Mouse (Mus musculus) adrenal gland, adult 18-20 months (tissue): ENCODE measurements at regions not wholly inside any gene's neighbourhood (a gene's known extent, or its start where the extent isn't known, plus 50 kb on each side); places are given as distances from the start of the nearest gene placed in this dataset.

ENCODE experiments used
- DNase-seq, 2 experiments: peaks; one replicate each; pipeline ENCODE4 v3.0.0; 2021 to 2022; ENCODE audit warnings: low spot score in 2 of 2

DNA sequence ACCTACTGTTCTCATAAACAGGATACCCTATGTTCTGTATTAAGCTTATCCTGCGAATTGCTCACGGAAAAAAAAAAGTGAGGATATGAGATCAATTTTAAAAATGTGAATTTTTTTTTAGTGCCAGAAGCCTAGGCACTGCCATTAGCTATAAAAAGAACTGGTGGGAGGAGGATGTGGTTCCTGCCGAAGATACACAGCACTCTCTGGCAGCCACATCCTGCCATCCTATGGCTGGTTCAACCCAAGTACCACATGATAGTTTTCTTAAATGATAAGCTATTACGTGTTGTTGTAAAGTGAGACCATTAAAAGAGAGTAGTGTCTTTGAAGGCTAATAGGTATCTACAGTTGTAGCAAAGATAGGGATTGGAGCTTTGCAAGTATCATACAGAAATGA lies 58.2 kb upstream of the Ppp3ca start:
- DNase-seq, result no peak

DNA sequence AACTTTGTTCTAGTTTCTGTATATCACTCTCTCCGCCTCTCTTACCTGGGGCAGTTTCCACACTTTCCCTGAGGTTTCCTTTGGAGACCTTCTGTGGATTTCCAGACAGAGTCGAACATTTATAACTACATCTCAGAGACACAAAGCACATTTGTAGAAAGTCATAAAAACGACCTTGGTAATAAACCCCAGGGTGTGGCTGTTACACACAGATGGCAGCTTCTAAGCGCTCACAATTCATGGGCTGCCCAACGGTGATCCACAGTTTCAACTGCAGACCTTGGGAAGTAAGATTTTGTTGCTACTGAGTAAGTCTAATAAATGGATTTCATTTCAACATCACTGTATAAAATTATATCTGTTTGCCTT lies 59.4 kb upstream of the Ppp3ca start:
- no peak for DNase-seq

DNA sequence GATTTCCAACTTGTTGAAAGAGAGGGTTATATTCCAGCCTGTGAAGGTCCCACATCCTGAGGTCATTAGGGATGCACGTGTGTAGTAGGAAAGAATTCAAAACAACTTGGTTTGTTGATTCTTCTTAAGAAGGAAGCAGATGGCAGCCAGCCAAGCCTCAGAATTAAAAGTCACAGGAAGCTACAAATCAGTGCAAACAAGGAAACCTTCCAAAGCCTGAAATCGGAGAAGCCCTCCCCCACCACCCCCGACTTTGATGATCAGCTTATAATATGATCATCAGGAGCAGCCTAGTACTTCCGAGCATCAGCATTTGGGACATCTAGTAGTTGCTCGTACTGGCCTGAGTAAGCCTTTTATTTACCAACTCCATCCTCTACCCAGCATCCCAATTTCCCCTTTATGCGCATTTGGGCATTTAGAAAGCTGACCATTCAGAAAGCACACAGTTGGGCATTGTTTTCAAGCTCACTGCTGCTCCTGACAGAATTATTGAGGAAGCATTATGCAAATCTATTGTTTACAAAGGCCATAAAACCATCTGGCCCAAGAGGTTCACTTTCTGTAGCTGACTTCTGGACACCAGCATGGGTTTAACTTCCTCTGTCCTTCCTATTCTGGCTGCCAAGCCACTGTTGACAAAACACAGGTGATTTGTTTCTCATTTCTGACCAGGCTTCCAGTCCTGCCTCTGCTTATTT lies 59.9 kb upstream of the Ppp3ca start:
- peak; percentile 5 to 31 for DNase-seq

DNA sequence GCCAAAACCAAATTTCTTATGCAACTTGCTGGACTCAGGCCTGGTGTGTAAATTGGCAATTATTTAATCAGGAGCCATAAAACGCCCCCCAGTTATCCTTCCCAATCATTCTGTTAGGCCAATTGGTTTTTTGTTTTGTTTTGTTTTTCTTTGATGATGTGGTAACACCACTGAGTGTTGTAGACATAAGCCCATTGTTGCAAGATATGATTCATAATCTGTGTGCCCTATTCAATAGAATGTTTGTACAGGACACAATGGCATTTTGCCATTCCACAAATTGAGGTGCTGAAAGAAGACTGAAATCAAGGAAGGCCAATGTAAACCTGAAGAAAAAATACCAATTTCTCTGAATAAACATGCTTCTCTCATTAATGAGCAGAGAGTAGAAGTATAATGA lies 68.2 kb upstream of the Ppp3ca start:
- no peak for DNase-seq

DNA sequence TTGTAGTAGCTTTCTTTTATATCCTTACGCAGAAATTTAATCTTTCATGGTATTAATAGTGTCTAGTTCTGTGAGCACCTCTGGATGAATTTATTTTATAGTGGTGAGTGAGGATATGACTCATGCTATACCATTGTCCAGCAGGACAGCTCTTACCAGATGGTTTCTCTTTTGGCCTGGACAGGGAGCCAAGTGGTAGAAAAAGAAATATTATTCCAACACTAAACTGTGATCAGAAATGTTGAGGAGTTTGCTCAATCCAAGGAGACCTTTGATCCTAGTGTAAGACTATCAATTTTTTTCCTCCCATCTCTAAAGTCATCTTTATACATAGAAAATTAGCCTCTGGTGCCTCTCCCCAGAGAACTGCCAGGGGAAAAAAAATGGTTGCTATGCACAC lies 86.0 kb upstream of the Ppp3ca start:
- DNase-seq, result no peak

DNA sequence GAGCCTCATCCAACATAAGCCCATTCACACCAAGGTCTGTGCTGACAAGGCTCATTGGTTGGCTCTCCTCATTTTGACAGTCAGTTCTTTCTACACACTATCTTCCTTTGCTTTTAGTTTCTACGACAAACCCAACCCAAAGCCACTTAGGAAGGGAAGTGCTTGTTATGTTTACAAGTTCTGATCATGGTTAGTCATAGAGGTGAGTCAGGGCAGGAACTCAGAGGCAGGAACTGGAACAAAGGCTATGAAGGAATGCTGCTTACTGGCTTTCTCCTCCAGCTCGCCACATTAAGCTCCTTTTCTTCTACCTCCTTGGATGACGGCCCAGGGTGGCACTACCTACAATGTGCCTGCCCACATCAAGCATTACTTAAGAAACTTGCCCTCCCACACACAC lies 91.9 kb upstream of the Ppp3ca start:
- no peak for DNase-seq

DNA sequence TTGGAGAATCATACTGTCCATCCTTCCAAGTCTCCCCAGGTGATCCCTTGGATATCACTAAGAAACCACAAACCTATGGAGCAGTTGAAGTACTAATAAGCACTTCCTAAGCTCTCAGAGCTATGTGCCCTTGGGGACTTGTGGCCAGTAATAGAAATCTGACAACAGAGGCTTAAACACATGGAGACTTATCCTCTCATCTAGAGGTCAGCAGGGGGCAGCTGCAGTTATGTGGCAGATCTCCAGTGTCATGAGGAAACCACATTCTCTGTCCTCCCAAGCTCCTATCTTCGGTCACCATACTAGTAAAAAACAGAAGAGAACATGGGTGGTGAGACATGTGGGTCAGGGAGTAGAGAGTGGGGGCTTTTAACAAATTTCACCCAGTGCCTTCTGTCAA lies 99.4 kb upstream of the Ppp3ca start:
- no peak for DNase-seq

DNA sequence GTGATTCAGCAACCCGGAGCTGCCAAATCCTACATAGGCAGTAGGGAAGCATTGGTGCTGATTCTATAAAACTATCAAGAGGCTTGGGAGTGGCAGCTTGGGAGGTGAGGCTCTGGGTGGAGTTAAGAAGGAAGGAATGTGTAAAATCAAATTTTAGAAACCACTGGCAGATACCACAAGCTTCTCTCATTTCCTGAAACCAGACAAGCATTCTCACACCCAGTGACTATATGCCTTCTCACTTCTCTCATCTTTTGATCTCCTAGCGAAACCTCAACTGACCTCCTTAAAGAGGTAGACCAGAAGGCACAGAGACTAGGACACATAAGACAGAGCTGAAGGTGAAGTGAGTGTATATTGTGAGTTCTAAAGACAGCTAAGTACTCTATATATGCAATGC lies 113.4 kb upstream of the Ppp3ca start:
- no peak for DNase-seq

DNA sequence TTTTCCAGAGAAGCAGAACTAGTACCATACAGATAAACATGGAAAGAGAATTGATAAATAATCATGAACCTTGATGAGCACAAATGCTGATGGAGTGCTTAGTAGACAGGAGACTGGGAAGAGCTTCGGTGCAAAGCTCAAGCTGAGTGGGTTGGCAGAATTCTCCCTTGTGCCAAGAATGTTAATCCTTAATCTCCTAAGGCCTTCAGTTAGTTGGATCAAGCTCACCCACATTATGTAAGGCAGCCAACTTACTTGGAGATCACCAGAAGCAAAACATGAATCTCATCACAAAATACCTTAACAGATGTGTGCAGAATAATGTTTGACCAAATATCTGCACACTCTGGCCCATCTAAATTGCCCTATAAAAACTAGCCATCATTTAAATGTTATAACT lies 120.5 kb upstream of the Ppp3ca start:
- no peak for DNase-seq

DNA sequence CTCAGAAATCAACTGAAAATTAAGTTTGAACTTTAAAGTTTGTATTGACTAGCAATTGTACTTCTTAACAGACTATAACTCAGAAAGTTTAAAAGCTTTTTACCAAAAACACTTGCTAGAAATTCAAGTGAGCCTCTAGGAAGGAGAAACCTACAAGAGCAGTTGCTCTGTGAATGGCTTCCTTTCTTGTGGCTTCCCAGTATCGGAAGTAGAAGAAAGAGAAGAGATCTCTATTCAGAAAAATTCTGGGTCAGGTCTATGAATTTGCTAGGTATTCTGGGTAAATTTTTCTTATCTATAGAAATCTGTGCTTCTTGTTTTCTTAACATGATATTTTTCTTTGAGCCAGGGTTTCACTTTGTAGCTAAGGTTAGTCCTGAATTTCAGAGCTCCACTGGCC lies 138.3 kb upstream of the Ppp3ca start:
- no peak for DNase-seq

DNA sequence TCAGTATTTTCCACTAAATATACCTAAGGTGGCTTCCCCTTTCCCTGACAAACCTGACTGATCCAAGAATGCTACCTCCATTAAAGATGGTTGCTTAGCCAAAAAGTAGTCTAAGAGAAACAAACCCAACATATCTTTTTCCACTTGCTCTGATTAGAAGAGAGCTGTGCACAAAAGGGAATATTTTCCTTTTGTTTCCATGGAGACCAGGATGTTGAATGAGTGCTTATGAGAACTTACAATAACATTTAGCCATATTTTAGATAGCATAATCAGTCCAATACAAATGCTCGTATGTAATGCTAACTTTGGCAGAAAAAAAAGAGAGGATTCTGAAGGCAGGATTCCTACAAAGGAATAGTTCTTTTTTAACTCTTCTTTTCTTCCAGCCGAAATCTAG lies 161.3 kb upstream of the Ppp3ca start:
- DNase-seq, result no peak

DNA sequence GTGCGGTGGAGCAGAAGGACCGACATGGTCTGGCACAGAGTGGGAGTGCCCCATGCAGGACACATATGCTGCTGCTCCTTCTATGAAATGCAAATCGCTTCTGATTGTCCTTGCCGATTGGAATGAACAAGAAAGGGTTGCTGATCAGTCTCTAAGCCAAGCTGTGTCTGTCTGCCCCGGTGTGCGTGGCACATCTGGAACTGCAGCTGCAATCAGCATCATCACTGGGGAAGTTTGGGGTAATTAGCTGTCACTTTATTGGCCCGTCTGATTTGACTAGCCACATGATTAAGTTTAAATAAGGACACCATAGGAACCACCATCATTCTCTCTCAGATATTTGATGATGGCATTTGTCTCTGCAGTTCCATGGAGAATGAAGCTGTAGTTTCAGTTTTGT lies 162.9 kb upstream of the Ppp3ca start:
- no peak for DNase-seq

DNA sequence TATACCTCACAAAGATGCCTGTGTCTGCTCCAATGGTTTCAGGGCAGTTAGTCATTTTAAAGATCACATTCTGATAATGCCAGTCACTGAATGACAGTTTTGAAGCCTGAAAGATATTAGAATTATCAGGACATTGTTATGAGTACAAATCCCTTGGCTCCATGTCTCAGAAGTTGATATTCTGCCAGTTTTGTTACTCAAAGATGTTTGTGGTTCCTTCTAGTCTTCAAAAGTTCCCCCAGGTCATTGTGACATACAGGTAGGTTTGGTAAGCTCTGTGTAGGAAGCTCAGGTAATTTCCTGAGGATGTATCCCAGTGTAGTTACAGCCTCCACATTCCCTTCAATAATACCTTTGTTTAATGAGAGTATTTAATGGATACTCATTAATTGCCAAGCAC lies 169.0 kb upstream of the Bank1 start:
- no peak for DNase-seq

DNA sequence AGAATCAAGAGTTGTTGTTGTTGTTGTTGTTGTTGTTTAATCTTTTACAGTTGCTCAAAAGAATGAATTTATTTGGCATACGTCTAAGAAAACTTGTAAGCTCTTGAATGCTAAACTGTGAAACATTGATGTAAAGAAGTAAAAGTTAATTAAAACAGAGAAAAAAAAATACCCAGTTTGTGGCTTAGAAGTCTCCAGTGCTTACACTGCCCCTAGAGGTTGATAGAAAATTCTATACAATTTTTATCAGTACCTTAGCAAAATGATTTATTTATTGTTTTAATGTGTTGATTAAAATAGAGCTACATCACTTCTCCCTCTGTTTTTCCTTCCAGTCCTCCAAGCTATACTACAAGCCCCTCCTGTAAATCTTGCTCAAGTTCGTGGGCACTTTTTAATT lies 165.8 kb upstream of the Bank1 start:
- no peak for DNase-seq

DNA sequence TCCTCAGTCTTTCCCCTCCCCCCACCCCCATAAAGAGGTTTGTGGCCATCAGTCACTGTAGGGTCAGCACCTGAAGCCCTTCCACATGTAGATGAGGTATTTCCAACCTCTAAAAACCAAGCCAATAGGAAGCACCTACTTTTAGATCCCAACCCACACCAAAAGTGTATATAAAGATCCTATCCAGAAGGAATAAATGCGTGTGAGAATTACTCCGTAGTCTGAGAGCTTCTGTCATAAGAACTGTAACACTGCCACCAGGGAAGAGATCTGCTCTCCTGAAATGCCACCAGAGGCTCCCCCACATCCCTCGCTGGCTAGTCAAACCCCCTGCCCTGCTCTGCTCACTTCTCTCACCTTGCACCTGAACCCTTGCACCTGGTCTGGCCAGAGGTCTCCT lies 145.8 kb upstream of the Bank1 start:
- no peak for DNase-seq

DNA sequence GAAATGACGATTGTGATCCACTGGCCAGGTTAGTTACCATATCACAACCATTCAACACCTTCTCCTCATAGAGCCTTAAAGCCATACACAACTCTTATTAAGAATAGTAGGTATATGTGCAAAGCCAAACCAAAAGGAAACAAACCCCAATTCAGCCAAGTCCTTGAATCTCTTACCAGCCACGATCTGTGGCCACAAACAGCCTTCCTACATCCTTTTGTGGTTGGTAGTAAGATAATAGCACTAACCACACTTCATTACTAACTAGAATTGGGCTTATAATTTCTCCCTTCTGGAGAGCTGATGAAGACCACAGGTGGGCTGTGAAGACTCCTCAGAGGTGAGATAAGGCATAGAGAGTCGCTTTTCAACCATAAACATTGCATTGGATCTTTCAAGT lies 136.9 kb upstream of the Bank1 start:
- DNase-seq, result no peak

DNA sequence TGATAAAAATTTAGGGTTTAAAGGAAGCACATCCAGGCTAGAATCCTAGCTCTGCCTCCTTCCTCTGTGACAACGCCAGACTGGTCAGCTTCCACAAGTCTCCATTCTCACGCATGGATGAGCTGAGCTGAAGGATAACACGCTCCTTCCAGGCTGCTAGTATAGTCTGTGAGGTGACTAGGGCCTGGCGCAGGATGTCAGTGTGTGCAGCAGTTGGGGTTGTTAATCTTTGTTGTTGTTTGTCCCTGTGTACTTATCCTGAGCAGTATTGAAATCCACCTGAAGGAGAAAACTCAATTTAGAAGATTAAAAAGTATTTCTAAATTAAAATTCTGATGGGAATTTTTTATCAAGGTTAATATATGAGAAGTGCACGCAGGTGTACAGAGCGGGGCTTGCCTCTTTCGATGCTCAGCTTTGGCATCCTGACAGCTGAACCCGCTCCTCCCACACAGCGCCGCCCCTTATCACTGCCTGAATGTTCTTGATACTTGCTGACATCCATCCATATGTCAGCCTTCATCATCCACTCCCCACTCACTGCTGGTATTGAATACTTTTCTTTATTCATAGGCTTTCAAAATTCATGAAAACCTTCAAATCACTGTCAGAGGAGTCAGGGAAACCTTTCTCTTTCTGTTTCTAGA lies 130.7 kb upstream of the Bank1 start:
- DNase-seq, result no peak

DNA sequence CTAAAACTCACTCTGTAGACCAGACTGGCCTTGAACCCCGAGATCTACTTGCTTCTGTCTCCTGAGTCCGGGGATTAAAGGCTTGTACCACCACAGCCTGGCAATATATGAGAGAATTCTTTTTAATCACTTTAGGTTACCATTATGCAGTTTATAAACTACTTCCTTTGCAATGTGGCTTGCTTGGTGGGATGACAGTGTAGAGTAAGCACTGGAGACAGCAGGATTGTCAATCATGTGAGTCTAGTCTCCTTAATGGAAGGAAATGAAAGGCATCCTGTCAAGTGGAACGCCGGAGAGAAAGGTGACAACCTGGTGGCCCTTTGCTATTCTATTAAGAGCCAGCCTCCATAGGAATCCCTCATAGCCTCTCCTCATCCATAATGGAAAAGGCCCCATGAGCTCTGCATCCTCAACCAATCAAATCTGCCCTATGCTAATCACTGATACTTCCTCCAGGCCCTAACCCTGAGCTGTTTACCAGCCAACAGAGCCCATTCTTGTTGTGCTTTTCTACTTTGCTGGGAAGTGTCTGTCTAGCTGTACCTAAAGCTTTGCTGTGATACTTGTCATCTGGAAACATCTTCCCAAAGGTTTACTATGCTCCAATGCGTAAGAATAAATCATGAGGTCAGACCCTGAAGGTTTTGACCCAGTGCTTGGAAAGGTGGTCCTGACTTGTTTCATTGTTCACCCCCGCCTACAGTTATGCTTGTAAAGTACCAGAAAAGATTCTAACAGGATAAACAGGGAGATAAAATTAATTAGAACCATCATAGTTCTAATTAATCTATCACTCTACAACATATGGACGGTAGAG lies 130.0 kb upstream of the Bank1 start:
- DNase-seq, result no peak

DNA sequence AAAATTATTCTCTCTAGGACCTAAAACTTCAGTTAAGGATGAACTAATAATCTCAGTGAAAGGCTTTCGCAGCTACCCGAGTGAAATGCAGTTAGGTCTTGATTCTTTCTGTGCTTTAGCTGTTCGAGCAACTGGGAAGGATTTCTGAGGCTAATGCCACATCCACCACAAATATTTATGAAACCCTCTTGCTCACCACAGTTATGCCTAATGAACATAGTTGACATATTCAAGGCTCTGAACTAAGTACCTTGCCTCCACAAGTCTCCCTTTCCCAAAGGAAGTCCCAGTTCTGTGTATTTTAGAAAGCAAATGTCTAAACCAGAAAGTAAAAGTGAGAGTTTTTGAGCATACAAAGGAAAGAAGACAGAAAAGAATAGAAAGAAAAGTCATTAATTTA lies 129.1 kb upstream of the Bank1 start:
- DNase-seq, result no peak

DNA sequence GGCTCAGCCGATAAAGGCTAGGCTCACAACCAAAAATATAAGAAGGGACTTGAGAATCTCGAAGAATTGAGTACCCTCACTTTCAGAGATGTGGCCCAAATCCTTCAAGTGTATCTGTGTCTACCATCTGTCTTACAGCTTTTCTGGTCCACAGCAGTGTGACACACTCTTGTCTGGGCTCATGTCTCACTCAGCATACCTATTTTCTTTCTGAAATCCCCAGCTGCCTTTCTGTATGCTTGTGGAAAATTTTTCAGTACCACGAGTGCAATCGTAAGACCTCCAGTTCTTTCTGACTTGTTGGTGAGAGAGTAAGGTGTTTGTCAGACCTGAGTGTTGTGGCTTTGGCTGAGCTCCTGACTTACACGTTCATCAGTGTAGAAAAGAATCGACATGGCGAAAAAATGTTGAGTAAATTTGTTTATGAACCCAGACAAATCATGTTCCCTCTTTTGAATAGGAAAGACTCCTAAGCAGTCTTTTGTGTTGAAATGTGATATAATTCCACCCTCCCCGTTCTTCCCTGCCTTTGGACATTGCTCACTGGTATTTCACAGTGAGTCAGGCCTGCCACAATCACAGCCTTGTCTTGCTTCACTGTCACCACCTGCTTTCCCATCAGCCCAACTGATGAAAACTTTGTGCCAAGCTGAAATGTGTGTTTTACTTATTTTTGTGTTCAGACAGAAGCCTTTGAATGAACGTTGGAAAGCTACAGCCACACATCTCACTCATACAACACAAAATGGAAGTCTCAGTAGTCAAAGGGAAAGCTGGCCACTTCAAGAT lies 125.3 kb upstream of the Bank1 start:
- DNase-seq, result no peak

DNA sequence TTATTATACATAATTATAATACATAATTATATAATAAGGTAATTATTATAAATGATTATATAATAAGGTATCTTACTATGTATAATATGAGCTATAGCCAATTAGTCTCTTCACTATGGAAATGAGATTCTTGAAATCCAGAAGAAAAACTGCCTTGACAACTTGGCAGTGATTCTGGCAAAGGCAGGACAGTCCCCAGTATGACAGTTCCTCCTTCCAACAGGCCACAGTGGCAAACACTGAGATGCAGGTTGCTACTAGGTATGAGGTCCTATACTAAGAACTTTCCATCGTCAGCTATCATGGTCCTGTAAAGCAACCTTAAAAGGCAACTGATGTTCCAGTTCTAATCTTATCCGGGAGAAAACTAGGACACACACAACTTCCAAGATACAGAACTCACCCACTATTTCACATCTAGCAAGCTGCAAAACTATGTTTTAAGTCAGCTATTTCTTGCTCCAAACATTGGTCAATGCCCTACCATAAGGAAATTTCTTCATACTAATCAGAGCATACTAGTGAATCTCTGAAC lies 124.6 kb upstream of the Bank1 start:
- DNase-seq, result no peak
